Mouse (Mus musculus): ENCODE data around the gene Gypa. TPM values are rescaled to one million over a fixed set of nuclear protein-coding genes. Genes with fewer than 3 reads are reported as not detected.

Gypa gene
- polyA plus RNA-seq, 1 experiment from 2014 or later = 56.9 TPM

DNA sequence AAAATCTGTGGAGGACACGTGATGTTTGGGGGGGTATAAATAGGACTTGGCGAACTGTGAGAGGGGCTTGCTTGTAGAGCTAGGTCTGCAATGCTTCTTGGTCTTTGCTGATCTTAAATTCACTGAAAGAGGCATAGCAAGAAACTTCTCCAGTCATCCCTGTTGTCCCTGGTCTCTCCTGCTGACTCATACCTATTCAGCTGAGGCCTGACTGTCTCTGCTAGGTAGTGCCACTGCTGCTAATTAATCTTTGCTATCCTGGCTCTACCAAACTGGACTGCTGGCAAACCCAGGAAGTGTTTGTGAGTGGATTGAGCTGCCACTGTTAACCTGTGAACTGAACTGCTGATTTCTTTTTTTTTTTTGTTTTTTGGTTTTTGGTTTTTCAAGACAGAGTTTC is 61.4 kb downstream of the Gypa start:
- Histone ChIP-seq H3K9me3 (no peaks in the 10 kb centered on the region), H3K4me3 (replicated peaks) (no peak overlapping the region), H3K4me2 (no peak overlapping the region), H3K27ac (no peak overlapping the region), H3K9ac (no peak overlapping the region), H3K4me1 (no peaks in the 10 kb centered on the region), H3K36me3 (no peaks in the 10 kb centered on the region), H3K27me3 (replicated peaks) (no peaks in the 10 kb centered on the region)
- 91% methylated on average over 2 of the region's 2 CpGs for WGBS
- ATAC-seq (ENCODE audit: insufficient read depth, low FRiP score, low read depth) = no peak; the same call in 1 of the 2 replicates

Other genes starting within 250 kb of the Gypa start
- gene Frem3, start 117.3 kb downstream of the Gypa start, polyA plus RNA-seq (2015; fragmentation: Nextera tagmentation; extraction: Ambion mirVana) = 0.08 and 0.14 TPM in 2 replicates
- 72.6 and 73.7 TPM in 2 replicates for gene Smarca5, start 245.7 kb downstream of the Gypa start, polyA plus RNA-seq (2015; fragmentation: Nextera tagmentation; extraction: Ambion mirVana)

Measured in stomach, embryonic 15.5 days (tissue).